Mouse (Mus musculus) midbrain, embryonic 12.5 days (tissue): Measurements from ENCODE around the gene Edf1. TPM values are rescaled to one million over a fixed set of nuclear protein-coding genes. Genes with fewer than 3 reads are reported as not detected.

Experiments
- ATAC-seq: fragments of 200-750 bp; cut with Nextera tagmentation; 2 replicates; pipeline ENCODE4 v1.8.0; 2017; ENCODE audit warnings: low read depth, moderate TSS enrichment, moderate library complexity; ENCODE audit not compliant: low FRiP score
- H3K27ac ChIP-seq: fragments of 300-500 bp; sonication (generic); replicated peaks from 2 replicates; pipeline ENCODE4 v1.5.1; 2016; ENCODE audit warnings: mild to moderate bottlenecking
- H3K27me3 ChIP-seq: fragments of 300-500 bp; sonication (generic); 2 replicates; pipeline ENCODE4 v1.6.1; 2016; ENCODE audit warnings: mild to moderate bottlenecking
- H3K36me3 ChIP-seq: fragments of 300-500 bp; sonication (generic); 2 replicates; pipeline ENCODE4 v1.6.1; 2016
- H3K4me1 ChIP-seq: fragments of 300-500 bp; sonication (generic); 2 replicates; pipeline ENCODE4 v1.6.1; 2016
- H3K4me2 ChIP-seq: fragments of 300-500 bp; sonication (generic); replicated peaks from 2 replicates; pipeline ENCODE4 v1.6.1; 2016; ENCODE audit warnings: mild to moderate bottlenecking, moderate library complexity
- H3K4me3 ChIP-seq: fragments of 300-500 bp; sonication (generic); 2 replicates; pipeline ENCODE4 v1.5.1; 2016; ENCODE audit warnings: mild to moderate bottlenecking
- H3K9ac ChIP-seq: fragments of 300-500 bp; sonication (generic); replicated peaks from 2 replicates; pipeline ENCODE4 v1.6.1; 2016; ENCODE audit warnings: mild to moderate bottlenecking, moderate library complexity
- H3K9me3 ChIP-seq: fragments of 300-500 bp; sonication (generic); 2 replicates; pipeline ENCODE4 v1.6.1; 2016; ENCODE audit warnings: mild to moderate bottlenecking
- WGBS: fragments of 180-500 bp; shearing (Covaris S2); methylation state at CpG from one replicate; pipeline ENCODE4 v1.1.7; 2016; 5-methylcytosine and 5-hydroxymethylcytosine counted together
- polyA plus RNA-seq: library from polyadenylated mRNA; unstranded; fragments of >200 nt; fragmentation: Nextera tagmentation; extraction: Ambion mirVana; gene quantifications from 2 replicates; pipeline ENCODE4 v1.2.1, GENCODE M21; 2016

The Edf1 gene
- polyA plus RNA-seq, 1 experiment from 2014 or later, result 362 TPM

- Histone ChIP-seq H3K27me3 (no peaks in the 10 kb centered on the region), H3K27ac (no peak overlapping the region), H3K4me1 (peaks cover 15% of the 10 kb centered on the region), H3K36me3 (peaks cover 69% of the 10 kb centered on the region), H3K9ac (no peak overlapping the region), H3K4me3 (no peak overlapping the region), H3K9me3 (no peaks in the 10 kb centered on the region), H3K4me2 (no peak overlapping the region)
- 92% methylated on average over 3 of the region's 3 CpGs for WGBS
- no peak for ATAC-seq
Measured at GRCm38 (mm10) chr2:25569323-25569722, 11.7 kb downstream of the Edf1 start.

GRCm38 (mm10) chr2:25571221-25571620, 13.6 kb downstream of the Edf1 start:
- no peak overlapping the region for H3K4me3 ChIP-seq
- H3K36me3 ChIP-seq, result peaks cover 53% of the 10 kb centered on the region
- no peak overlapping the region for H3K9ac ChIP-seq
- H3K27ac ChIP-seq, result no peak overlapping the region
- 99% methylated on average over 4 of the region's 4 CpGs for WGBS
- H3K4me1 ChIP-seq, result peaks cover 26% of the 10 kb centered on the region
- no peaks in the 10 kb centered on the region for H3K9me3 ChIP-seq
- no peak overlapping the region for H3K4me2 ChIP-seq
- ATAC-seq, result no peak
- peaks cover 7% of the 10 kb centered on the region for H3K27me3 ChIP-seq

- H3K9me3 ChIP-seq, result no peaks in the 10 kb centered on the region
- peak overlapping the region; percentile 15; the same call in 1 of the 2 replicates for H3K9ac ChIP-seq
- no peak overlapping the region for H3K27ac ChIP-seq
- peaks cover 36% of the 10 kb centered on the region for H3K4me1 ChIP-seq
- no peak for ATAC-seq
- H3K4me3 ChIP-seq, result peak overlapping the region; percentile 58
- peaks cover 25% of the 10 kb centered on the region for H3K27me3 ChIP-seq
- 93% methylated on average over 2 of the region's 2 CpGs for WGBS
- 0 out of 2 replicates have a peak overlapping the region, but pooled peaks have one; percentile 94 for H3K4me2 ChIP-seq
- H3K36me3 ChIP-seq, result peaks cover 40% of the 10 kb centered on the region
Measured at GRCm38 (mm10) chr2:25573068-25573467, 15.4 kb downstream of the Edf1 start.

- Histone ChIP-seq H3K36me3 (peaks cover 30% of the 10 kb centered on the region), H3K9me3 (no peaks in the 10 kb centered on the region), H3K4me2 (peak overlapping the region; percentile 94), H3K9ac (peak overlapping the region; percentile 63), H3K27me3 (peaks cover 36% of the 10 kb centered on the region), H3K4me1 (peaks cover 42% of the 10 kb centered on the region), H3K4me3 (peak overlapping the region; percentile 58), H3K27ac (peak overlapping the region; percentile 86; the same call in 1 of the 2 replicates)
- WGBS, result 20% methylated on average over 11 of the region's 11 CpGs
- ATAC-seq, result 0 out of 2 replicates have a peak, but pooled peaks have one; percentile 7
Measured at GRCm38 (mm10) chr2:25574136-25574535, 16.5 kb downstream of the Edf1 start.

GRCm38 (mm10) chr2:25574579-25575431, 17.2 kb downstream of the Edf1 start, which contains the start of the genes Mamdc4 and Phpt1:
TSS of gene Mamdc4 (minus strand) at chr2:25574845.
TSS of gene Phpt1 (minus strand) at chr2:25575224.
- peak within 1 kb of the TSS; percentile 58 for H3K4me3 ChIP-seq
- H3K27me3 ChIP-seq, result peaks cover 42% of the 10 kb centered on the region
- H3K4me1 ChIP-seq, result peaks cover 48% of the 10 kb centered on the region
- peak; percentile 98 for ATAC-seq
- peak within 1 kb of the TSS; percentile 66 for H3K9ac ChIP-seq
- H3K9me3 ChIP-seq, result no peaks in the 10 kb centered on the region
- WGBS, result under 1% methylated on average over 39 of the region's 45 CpGs
- peak within 1 kb of the TSS; percentile 86 for H3K27ac ChIP-seq
- H3K4me2 ChIP-seq, result peak within 1 kb of the TSS; percentile 94
- H3K36me3 ChIP-seq, result peaks cover 23% of the 10 kb centered on the region

GRCm38 (mm10) chr2:25575432-25576027, 17.9 kb downstream of the Edf1 start:
- Histone ChIP-seq H3K27me3 (peaks cover 50% of the 10 kb centered on the region), H3K9ac (peak overlapping the region; percentile 66), H3K9me3 (no peaks in the 10 kb centered on the region), H3K27ac (peak overlapping the region; percentile 86), H3K4me2 (peak overlapping the region; percentile 94), H3K4me3 (peak overlapping the region; percentile 58), H3K36me3 (peaks cover 20% of the 10 kb centered on the region), H3K4me1 (peaks cover 50% of the 10 kb centered on the region)
- ATAC-seq, result 0 out of 2 replicates have a peak, but pooled peaks have one; percentile 3
- WGBS, result 15% methylated on average over 21 of the region's 21 CpGs

- H3K9me3 ChIP-seq, result no peaks in the 10 kb centered on the region
- H3K36me3 ChIP-seq, result peaks cover 16% of the 10 kb centered on the region
- H3K4me1 ChIP-seq, result peaks cover 52% of the 10 kb centered on the region
- ATAC-seq, result no peak
- H3K9ac ChIP-seq, result peak overlapping the region; percentile 66
- peaks cover 57% of the 10 kb centered on the region for H3K27me3 ChIP-seq
- H3K4me2 ChIP-seq, result peak overlapping the region; percentile 94
- H3K27ac ChIP-seq, result no peak overlapping the region
- 70% methylated on average over 14 of the region's 16 CpGs for WGBS
- H3K4me3 ChIP-seq, result 0 out of 2 replicates have a peak overlapping the region, but pooled peaks have one; percentile 58
Measured at GRCm38 (mm10) chr2:25576028-25576850, 18.6 kb downstream of the Edf1 start.

- Histone ChIP-seq H3K27me3 (peaks cover 59% of the 10 kb centered on the region), H3K36me3 (peaks cover 8% of the 10 kb centered on the region; the same call in 1 of the 2 replicates), H3K9me3 (no peaks in the 10 kb centered on the region), H3K4me2 (peak overlapping the region; percentile 47), H3K4me1 (peaks cover 60% of the 10 kb centered on the region), H3K4me3 (peak overlapping the region; percentile 23), H3K27ac (no peak overlapping the region), H3K9ac (no peak overlapping the region)
- ATAC-seq, result no peak
- 14% methylated on average over 92 of the region's 92 CpGs for WGBS
Measured at GRCm38 (mm10) chr2:25576965-25577891, 19.6 kb downstream of the Edf1 start.

- peaks cover 3% of the 10 kb centered on the region for H3K36me3 ChIP-seq
- H3K4me1 ChIP-seq, result peaks cover 63% of the 10 kb centered on the region
- peak overlapping the region; percentile 23 for H3K4me3 ChIP-seq
- no peaks in the 10 kb centered on the region for H3K9me3 ChIP-seq
- H3K9ac ChIP-seq, result no peak overlapping the region
- no peak for ATAC-seq
- H3K27me3 ChIP-seq, result peaks cover 59% of the 10 kb centered on the region
- H3K4me2 ChIP-seq, result peak overlapping the region; percentile 47
- H3K27ac ChIP-seq, result no peak overlapping the region
- 5% methylated on average over 73 of the region's 75 CpGs for WGBS
Measured at GRCm38 (mm10) chr2:25577951-25578795, 20.5 kb downstream of the Edf1 start.
